Mouse (Mus musculus) midbrain, embryonic 13.5 days (tissue): ENCODE measurements around the gene Msantd1. TPM values are rescaled to one million over a fixed set of nuclear protein-coding genes. Genes with fewer than 3 reads are reported as not detected.

Experiments
- ATAC-seq: fragments of 200-750 bp; cut with Nextera tagmentation; 2 replicates; pipeline ENCODE4 v1.8.0; 2017; ENCODE audit warnings: mild to moderate bottlenecking, moderate TSS enrichment, moderate library complexity
- H3K27ac ChIP-seq: fragments of 300-500 bp; sonication (generic); 2 replicates; pipeline ENCODE4 v1.5.1; 2015; ENCODE audit warnings: inconsistent platforms, mild to moderate bottlenecking, moderate library complexity
- H3K27me3 ChIP-seq: fragments of 300-500 bp; sonication (generic); 2 replicates; pipeline ENCODE4 v1.6.1; 2015; ENCODE audit warnings: mild to moderate bottlenecking, inconsistent platforms
- H3K36me3 ChIP-seq: fragments of 300-500 bp; sonication (generic); 2 replicates; pipeline ENCODE4 v1.6.1; 2015; ENCODE audit warnings: mild to moderate bottlenecking, inconsistent platforms
- H3K4me1 ChIP-seq: fragments of 300-500 bp; sonication (generic); replicated peaks from 2 replicates; pipeline ENCODE4 v1.6.1; 2015; ENCODE audit warnings: inconsistent platforms
- H3K4me2 ChIP-seq: fragments of 300-500 bp; sonication (generic); replicated peaks from 2 replicates; pipeline ENCODE4 v1.6.1; 2015; ENCODE audit warnings: moderate library complexity, mild to moderate bottlenecking, inconsistent platforms
- H3K4me3 ChIP-seq: fragments of 300-500 bp; sonication (generic); replicated peaks from 2 replicates; pipeline ENCODE4 v1.5.1; 2015; ENCODE audit warnings: mild to moderate bottlenecking, inconsistent platforms
- H3K9ac ChIP-seq: fragments of 300-500 bp; sonication (generic); replicated peaks from 2 replicates; pipeline ENCODE4 v1.6.1; 2015; ENCODE audit warnings: mild to moderate bottlenecking, inconsistent platforms
- H3K9me3 ChIP-seq: fragments of 300-500 bp; sonication (generic); 2 replicates; pipeline ENCODE4 v1.6.1; 2016; ENCODE audit warnings: mild to moderate bottlenecking, inconsistent platforms
- WGBS: fragments of 180-500 bp; shearing (Covaris S2); methylation state at CpG from one replicate; pipeline ENCODE4 v1.1.7; 2015; 5-methylcytosine and 5-hydroxymethylcytosine counted together
- polyA plus RNA-seq: library from polyadenylated mRNA; unstranded; fragments of >200 nt; fragmentation: Nextera tagmentation; extraction: Ambion mirVana; gene quantifications from 2 replicates; pipeline ENCODE4 v1.2.1, GENCODE M21; 2015

Gene Msantd1
- polyA plus RNA-seq, 1 experiment from 2014 or later, result 2.3 TPM

DNA sequence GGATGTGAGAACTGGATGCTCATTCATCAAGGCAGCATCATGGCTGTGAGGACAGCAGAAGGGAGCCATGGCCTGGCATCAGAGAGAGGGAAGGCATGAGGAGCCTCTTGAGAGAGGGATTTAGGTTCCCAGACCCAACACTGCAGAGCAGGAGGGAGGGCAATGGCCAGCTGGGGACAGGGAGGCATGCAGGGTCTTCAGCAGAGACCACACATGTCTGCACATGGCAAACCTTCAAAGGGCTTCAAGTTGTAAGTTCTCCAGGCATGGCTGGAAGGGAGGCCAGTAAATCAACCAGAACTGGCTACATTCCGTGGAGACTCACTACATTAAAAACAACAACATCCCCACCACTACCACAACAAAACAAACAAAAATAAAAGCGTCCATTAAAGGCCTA is 23.3 kb downstream of the Msantd1 start:
- Histone ChIP-seq H3K27ac (peak overlapping the region; percentile 32; the same call in 1 of the 2 replicates), H3K9ac (no peak overlapping the region), H3K4me3 (no peak overlapping the region), H3K4me1 (peaks cover 18% of the 10 kb centered on the region), H3K9me3 (no peaks in the 10 kb centered on the region), H3K27me3 (no peaks in the 10 kb centered on the region), H3K36me3 (peaks cover 6% of the 10 kb centered on the region), H3K4me2 (no peak overlapping the region)
- ATAC-seq, result no peak
- 93% methylated on average over 2 of the region's 2 CpGs for WGBS

DNA sequence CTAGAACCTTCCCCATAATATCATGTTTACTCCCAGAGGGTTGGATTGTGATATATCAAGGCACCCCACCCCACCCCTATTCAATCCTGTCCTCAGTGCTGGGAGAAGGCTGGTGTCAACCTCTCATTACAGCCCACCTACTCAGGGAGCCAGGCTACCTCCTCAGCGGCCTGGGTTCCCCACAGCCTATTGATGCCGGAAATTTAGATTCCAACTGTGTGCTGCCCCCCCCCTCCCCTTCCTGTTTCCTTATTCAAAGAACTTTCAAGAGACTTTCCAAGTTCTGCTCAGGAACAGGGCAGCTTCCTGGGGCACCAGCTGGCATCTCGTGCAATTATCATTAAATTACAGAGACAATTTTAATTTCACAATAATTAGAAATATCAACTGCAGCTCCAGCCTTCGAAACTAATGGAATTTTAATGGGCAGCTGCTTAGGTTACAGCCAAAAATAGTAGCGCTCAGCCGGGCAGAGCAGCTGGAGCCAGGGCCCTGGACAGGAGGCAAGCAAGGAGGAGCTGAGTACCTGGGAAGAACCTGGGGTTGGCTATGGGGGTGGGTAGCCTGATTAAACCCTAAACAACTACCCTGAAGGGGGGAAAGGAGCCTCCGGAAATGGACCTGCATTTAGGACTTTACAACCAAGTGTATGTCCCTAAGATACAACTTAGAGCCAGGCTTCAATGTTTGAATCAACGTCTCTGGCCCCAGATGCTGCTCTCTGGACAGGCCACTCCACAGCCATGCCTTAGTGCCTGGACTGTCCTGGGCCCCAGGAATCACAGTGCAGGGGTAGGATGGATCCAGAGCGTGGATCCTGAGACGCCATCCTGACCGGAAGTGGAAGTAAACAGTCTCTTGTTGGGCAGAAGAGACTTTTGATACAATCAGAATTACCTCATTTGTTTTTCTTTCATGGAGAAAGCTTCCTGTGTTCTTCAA is 24.0 kb downstream of the Msantd1 start:
- no peak overlapping the region for H3K4me3 ChIP-seq
- H3K9ac ChIP-seq, result no peak overlapping the region
- no peak overlapping the region for H3K4me2 ChIP-seq
- H3K27me3 ChIP-seq, result no peaks in the 10 kb centered on the region
- H3K9me3 ChIP-seq, result no peaks in the 10 kb centered on the region
- WGBS, result 63% methylated on average over 11 of the region's 11 CpGs
- no peak for ATAC-seq
- H3K4me1 ChIP-seq, result peaks cover 18% of the 10 kb centered on the region
- no peaks in the 10 kb centered on the region for H3K36me3 ChIP-seq
- H3K27ac ChIP-seq, result peak overlapping the region; percentile 44

GRCm38 (mm10) chr5:34932458-34932806 is 24.6 kb downstream of the Msantd1 start:
- no peak overlapping the region for H3K4me3 ChIP-seq
- H3K4me2 ChIP-seq, result no peak overlapping the region
- H3K27ac ChIP-seq, result peak overlapping the region; percentile 44
- 24% methylated on average over 4 of the region's 4 CpGs for WGBS
- no peak for ATAC-seq
- H3K9ac ChIP-seq, result no peak overlapping the region
- no peaks in the 10 kb centered on the region for H3K27me3 ChIP-seq
- no peaks in the 10 kb centered on the region for H3K36me3 ChIP-seq
- H3K9me3 ChIP-seq, result no peaks in the 10 kb centered on the region
- H3K4me1 ChIP-seq, result peaks cover 18% of the 10 kb centered on the region

GRCm38 (mm10) chr5:34933461-34933860 is 25.6 kb downstream of the Msantd1 start:
- Histone ChIP-seq H3K4me3 (no peak overlapping the region), H3K27me3 (no peaks in the 10 kb centered on the region), H3K9me3 (no peaks in the 10 kb centered on the region), H3K27ac (no peak overlapping the region), H3K9ac (no peak overlapping the region), H3K36me3 (no peaks in the 10 kb centered on the region), H3K4me2 (no peak overlapping the region), H3K4me1 (peaks cover 18% of the 10 kb centered on the region)
- 93% methylated on average over 1 of the region's 1 CpGs for WGBS
- ATAC-seq, result no peak

DNA sequence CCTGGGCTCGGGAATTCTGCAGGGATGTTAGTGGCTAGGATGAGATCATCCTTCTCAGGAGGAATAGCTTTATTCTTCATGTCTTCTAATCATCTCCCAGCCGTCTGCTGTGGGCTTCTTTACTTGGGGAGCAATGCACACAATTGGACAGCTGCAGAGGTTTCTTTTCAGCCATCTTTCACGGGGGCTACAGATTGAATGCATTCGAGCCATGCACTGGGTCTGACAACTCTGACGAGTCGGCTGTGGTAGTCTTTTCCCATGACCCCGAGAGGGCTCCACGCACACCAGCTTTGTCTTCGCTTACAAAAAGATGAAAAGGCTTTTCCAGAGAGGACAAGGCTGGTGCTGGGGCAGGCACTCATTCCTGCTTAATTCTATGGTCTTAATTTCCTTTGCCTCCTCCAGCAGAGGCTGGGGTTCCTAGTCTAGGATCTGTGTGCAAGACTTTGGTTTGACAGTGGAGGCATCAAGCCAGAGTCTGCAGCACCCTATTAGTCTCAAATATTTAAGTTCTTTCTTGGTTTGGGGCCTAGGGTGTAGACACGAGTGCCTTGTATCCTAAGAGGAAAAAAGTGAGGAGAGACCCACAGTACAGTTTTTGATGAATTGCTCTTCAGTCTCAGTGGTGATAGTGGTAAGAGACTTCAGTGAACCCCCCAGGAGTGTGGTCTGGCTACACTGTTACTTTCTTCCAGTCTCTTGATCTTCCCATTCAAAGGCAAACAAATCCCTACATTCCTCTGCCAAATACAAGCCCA is 34.1 kb downstream of the Msantd1 start:
- H3K27ac ChIP-seq, result peak overlapping the region; percentile 72
- no peak overlapping the region for H3K4me2 ChIP-seq
- no peaks in the 10 kb centered on the region for H3K36me3 ChIP-seq
- WGBS, result 6% methylated on average over 10 of the region's 10 CpGs
- H3K4me3 ChIP-seq, result no peak overlapping the region
- no peak overlapping the region for H3K9ac ChIP-seq
- H3K27me3 ChIP-seq, result no peaks in the 10 kb centered on the region
- peak; percentile 85 for ATAC-seq
- H3K4me1 ChIP-seq, result peaks cover 13% of the 10 kb centered on the region
- H3K9me3 ChIP-seq, result no peaks in the 10 kb centered on the region

DNA sequence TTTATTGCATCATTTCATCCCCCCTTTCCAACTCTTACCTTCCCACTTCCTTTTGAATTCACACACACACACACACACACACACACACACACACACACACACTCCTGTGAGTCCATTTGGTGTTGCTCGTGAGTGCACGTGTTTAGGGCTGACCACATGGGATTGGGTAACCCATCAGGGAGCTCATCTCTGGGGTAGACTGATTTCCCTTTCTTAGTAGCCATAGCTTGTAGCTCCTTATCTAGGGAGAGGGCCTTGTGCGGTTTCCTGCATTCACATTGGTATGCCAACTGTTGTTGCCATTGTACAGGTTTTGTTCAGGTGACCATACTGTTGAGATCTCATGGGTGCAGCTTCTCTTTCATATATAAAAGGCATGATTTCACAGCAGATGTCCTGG is 35.6 kb downstream of the Msantd1 start:
- no peak overlapping the region for H3K27ac ChIP-seq
- ATAC-seq, result no peak
- H3K4me1 ChIP-seq, result peaks cover 14% of the 10 kb centered on the region
- no peaks in the 10 kb centered on the region for H3K9me3 ChIP-seq
- H3K9ac ChIP-seq, result no peak overlapping the region
- H3K27me3 ChIP-seq, result no peaks in the 10 kb centered on the region
- whole genome bisulfite sequencing, result 93% methylated on average over 3 of the region's 3 CpGs
- H3K4me3 ChIP-seq, result no peak overlapping the region
- no peaks in the 10 kb centered on the region for H3K36me3 ChIP-seq
- no peak overlapping the region for H3K4me2 ChIP-seq

- H3K9me3 ChIP-seq, result no peaks in the 10 kb centered on the region
- peak within 1 kb of the TSS; percentile 95 for H3K9ac ChIP-seq
- H3K4me3 ChIP-seq, result peak within 1 kb of the TSS; percentile 80
- ATAC-seq, result peak; percentile 88
- H3K4me1 ChIP-seq, result peaks cover 37% of the 10 kb centered on the region
- under 1% methylated on average over 75 of the region's 84 CpGs for WGBS
- H3K4me2 ChIP-seq, result peak within 1 kb of the TSS; percentile 86
- peaks cover 8% of the 10 kb centered on the region for H3K36me3 ChIP-seq
- H3K27me3 ChIP-seq, result no peaks in the 10 kb centered on the region
- H3K27ac ChIP-seq, result peak within 1 kb of the TSS; percentile 95
These were observed 41.3 kb downstream of the Msantd1 start, which contains the start of gene Rgs12 for GRCm38 (mm10) chr5:34948861-34949760. Gene Rgs12, plus strand, starts transcription at chr5:34949445.

DNA sequence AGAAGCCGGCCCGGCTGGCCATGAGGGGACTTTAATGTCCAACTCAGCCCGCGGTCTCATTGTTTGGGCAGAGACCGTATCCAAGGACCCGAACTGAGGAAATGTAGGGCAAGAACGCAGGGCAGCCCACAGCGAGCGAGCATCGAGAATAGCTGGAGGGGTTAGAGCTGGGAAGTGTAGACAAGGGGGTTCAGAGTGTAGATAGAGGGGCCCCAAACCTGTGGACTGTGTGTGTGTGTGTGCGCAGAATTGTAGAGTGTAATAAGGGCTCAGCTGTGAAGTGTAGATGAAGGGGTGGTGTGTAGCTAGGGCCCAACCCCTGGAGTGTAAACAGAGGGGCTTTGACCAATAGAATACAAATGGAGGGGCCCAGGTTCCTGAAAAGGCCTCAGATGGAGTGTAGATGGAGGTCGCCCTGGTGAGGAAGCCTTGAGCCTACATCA is 42.0 kb downstream of the Msantd1 start:
- H3K4me1 ChIP-seq, result peaks cover 43% of the 10 kb centered on the region
- H3K27me3 ChIP-seq, result no peaks in the 10 kb centered on the region
- peak overlapping the region; percentile 95 for H3K27ac ChIP-seq
- no peaks in the 10 kb centered on the region for H3K9me3 ChIP-seq
- H3K36me3 ChIP-seq, result peaks cover 8% of the 10 kb centered on the region
- peak overlapping the region; percentile 95 for H3K9ac ChIP-seq
- peak overlapping the region; percentile 80 for H3K4me3 ChIP-seq
- H3K4me2 ChIP-seq, result peak overlapping the region; percentile 86
- 0% methylated on average over 12 of the region's 12 CpGs for WGBS
- peak; percentile 70 for ATAC-seq

- ATAC-seq, result no peak
These were observed 42.8 kb downstream of the Msantd1 start for GRCm38 (mm10) chr5:34950486-34951160.

GRCm38 (mm10) chr5:34951161-34951834 is 43.5 kb downstream of the Msantd1 start:
- Histone ChIP-seq H3K9me3 (no peaks in the 10 kb centered on the region), H3K9ac (peak overlapping the region; percentile 95; the same call in 1 of the 2 replicates), H3K4me2 (peak overlapping the region; percentile 86), H3K27me3 (no peaks in the 10 kb centered on the region), H3K27ac (peak overlapping the region; percentile 95; the same call in 1 of the 2 replicates), H3K4me3 (peak overlapping the region; percentile 80; the same call in 1 of the 2 replicates), H3K4me1 (peaks cover 54% of the 10 kb centered on the region), H3K36me3 (peaks cover 8% of the 10 kb centered on the region)
- WGBS, result 92% methylated on average over 8 of the region's 8 CpGs
- ATAC-seq, result no peak

More at GRCm38 (mm10) chr5:34950486-34951160, 42.8 kb downstream of the Msantd1 start:
- Histone ChIP-seq H3K4me2 (peak overlapping the region; percentile 86), H3K9ac (peak overlapping the region; percentile 95), H3K36me3 (peaks cover 8% of the 10 kb centered on the region), H3K9me3 (no peaks in the 10 kb centered on the region), H3K27me3 (no peaks in the 10 kb centered on the region), H3K27ac (peak overlapping the region; percentile 95), H3K4me1 (peaks cover 47% of the 10 kb centered on the region), H3K4me3 (peak overlapping the region; percentile 80)
- 63% methylated on average over 6 of the region's 6 CpGs for WGBS
